Mouse (Mus musculus) neural tube, embryonic 10.5 days (tissue): Measurements from ENCODE around the gene Cyb5r3.

Experiments used
- DNase-seq: peaks from one replicate; pipeline ENCODE4 v3.0.0-alpha.2; 2017; ENCODE audit warnings: low spot score; ENCODE audit errors: extremely low spot score

Gene Cyb5r3

GRCm38 (mm10) chr15:83107814-83108213, 64.6 kb downstream of the Cyb5r3 start:
- no peak for DNase-seq

- DNase-seq: no peak
Observed at GRCm38 (mm10) chr15:83106426-83106825, 66.0 kb downstream of the Cyb5r3 start.
